Mouse (Mus musculus) stomach, embryonic 14.5 days (tissue): ENCODE measurements at regions not wholly inside any gene's neighbourhood (a gene's known extent, or its start where the extent isn't known, plus 50 kb on each side); places are given as distances from the start of the nearest gene placed in this dataset.

Source experiments
- ATAC-seq: fragments of 200-750 bp; cut with Nextera tagmentation; 2 replicates; pipeline ENCODE4 v1.8.0; 2017; ENCODE audit warnings: low read depth, moderate TSS enrichment; ENCODE audit not compliant: insufficient number of reproducible peaks, insufficient read depth, low FRiP score
- H3K27ac ChIP-seq: fragments of 300-500 bp; sonication (generic); 2 replicates; pipeline ENCODE4 v1.5.1; 2014; ENCODE audit warnings: mild to moderate bottlenecking, low read length, moderate library complexity, mixed read lengths
- H3K27me3 ChIP-seq: fragments of 300-500 bp; sonication (generic); 2 replicates; pipeline ENCODE4 v1.6.1; 2014; ENCODE audit warnings: low read length, control low read depth, mixed read lengths; ENCODE audit not compliant: control insufficient read depth, insufficient read depth
- H3K36me3 ChIP-seq: fragments of 300-500 bp; sonication (generic); 2 replicates; pipeline ENCODE4 v1.6.1; 2014; ENCODE audit warnings: mild to moderate bottlenecking, control low read depth, low read length, moderate library complexity, mixed read lengths; ENCODE audit not compliant: control insufficient read depth, insufficient read depth
- H3K4me1 ChIP-seq: fragments of 300-500 bp; sonication (generic); 2 replicates; pipeline ENCODE4 v1.6.1; 2014; ENCODE audit warnings: low read length, control low read depth, mixed read lengths; ENCODE audit not compliant: control insufficient read depth, insufficient read depth
- H3K4me2 ChIP-seq: fragments of 300-500 bp; sonication (generic); replicated peaks from 2 replicates; pipeline ENCODE4 v1.6.1; 2014; ENCODE audit warnings: low read depth, low read length, control low read depth
- H3K4me3 ChIP-seq: fragments of 300-500 bp; sonication (generic); 2 replicates; pipeline ENCODE4 v1.5.1; 2014; ENCODE audit warnings: low read depth, low read length, control low read depth
- H3K9ac ChIP-seq: fragments of 300-500 bp; sonication (generic); replicated peaks from 2 replicates; pipeline ENCODE4 v1.6.1; 2014; ENCODE audit warnings: low read depth, mild to moderate bottlenecking, control low read depth, low read length, moderate library complexity, mixed read lengths
- H3K9me3 ChIP-seq: fragments of 300-500 bp; sonication (generic); 2 replicates; pipeline ENCODE4 v1.6.1; 2016; ENCODE audit warnings: low read depth, low read length, control low read depth; ENCODE audit not compliant: control insufficient read depth
- WGBS: fragments of 180-500 bp; shearing (Covaris S2); extraction: QIAGEN DNeasy Blood & Tissue Kit; methylation state at CpG from one replicate; pipeline ENCODE4 v1.1.7; 2014; 5-methylcytosine and 5-hydroxymethylcytosine counted together

- H3K4me1 ChIP-seq, result peaks cover 6% of the 10 kb centered on the region; the same call in 1 of the 2 replicates
- 67% methylated on average over 5 of the region's 5 CpGs for WGBS
- H3K9me3 ChIP-seq, result no peaks in the 10 kb centered on the region
- no peak overlapping the region for H3K27ac ChIP-seq
- H3K27me3 ChIP-seq, result no peaks in the 10 kb centered on the region
- no peak overlapping the region for H3K4me2 ChIP-seq
- no peaks in the 10 kb centered on the region for H3K36me3 ChIP-seq
- H3K9ac ChIP-seq, result no peak overlapping the region
- no peak overlapping the region for H3K4me3 ChIP-seq
- ATAC-seq, result no peak
These were observed 52.8 kb upstream of the Tmem178 start for GRCm38 (mm10) chr17:80891656-80892055.

DNA sequence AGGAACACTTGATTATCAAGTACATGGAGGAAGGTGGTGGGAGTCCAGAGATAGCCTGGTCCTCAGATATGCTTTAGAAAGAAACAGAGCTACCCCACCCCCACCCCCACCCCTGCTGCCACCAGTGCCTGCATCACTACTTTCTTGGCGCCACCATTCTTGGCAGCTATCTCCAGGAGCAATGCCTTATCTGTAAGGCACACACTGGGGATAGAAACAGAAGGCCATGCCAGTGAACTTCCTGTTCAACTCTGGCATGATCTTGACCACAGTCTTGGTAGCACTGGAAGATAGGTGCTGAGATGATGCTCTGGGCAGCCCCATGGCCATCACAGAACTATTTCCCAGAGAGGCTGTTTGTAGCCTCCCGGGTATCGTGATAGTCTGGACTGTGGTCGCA, 55.3 kb upstream of the Tmem178 start:
- Histone ChIP-seq H3K4me1 (peaks cover 11% of the 10 kb centered on the region), H3K9ac (no peak overlapping the region), H3K27me3 (no peaks in the 10 kb centered on the region), H3K36me3 (no peaks in the 10 kb centered on the region), H3K27ac (no peak overlapping the region), H3K4me3 (no peak overlapping the region), H3K9me3 (no peaks in the 10 kb centered on the region), H3K4me2 (no peak overlapping the region)
- no peak for ATAC-seq
- 95% methylated on average over 4 of the region's 4 CpGs for WGBS

- no peak overlapping the region for H3K4me3 ChIP-seq
- no peak overlapping the region for H3K4me2 ChIP-seq
- H3K36me3 ChIP-seq, result no peaks in the 10 kb centered on the region
- 19% methylated on average over 8 of the region's 8 CpGs for WGBS
- H3K4me1 ChIP-seq, result peaks cover 11% of the 10 kb centered on the region
- no peak for ATAC-seq
- no peak overlapping the region for H3K9ac ChIP-seq
- H3K27me3 ChIP-seq, result no peaks in the 10 kb centered on the region
- no peak overlapping the region for H3K27ac ChIP-seq
- H3K9me3 ChIP-seq, result no peaks in the 10 kb centered on the region
These were observed 56.7 kb upstream of the Tmem178 start for GRCm38 (mm10) chr17:80887749-80888119.

DNA sequence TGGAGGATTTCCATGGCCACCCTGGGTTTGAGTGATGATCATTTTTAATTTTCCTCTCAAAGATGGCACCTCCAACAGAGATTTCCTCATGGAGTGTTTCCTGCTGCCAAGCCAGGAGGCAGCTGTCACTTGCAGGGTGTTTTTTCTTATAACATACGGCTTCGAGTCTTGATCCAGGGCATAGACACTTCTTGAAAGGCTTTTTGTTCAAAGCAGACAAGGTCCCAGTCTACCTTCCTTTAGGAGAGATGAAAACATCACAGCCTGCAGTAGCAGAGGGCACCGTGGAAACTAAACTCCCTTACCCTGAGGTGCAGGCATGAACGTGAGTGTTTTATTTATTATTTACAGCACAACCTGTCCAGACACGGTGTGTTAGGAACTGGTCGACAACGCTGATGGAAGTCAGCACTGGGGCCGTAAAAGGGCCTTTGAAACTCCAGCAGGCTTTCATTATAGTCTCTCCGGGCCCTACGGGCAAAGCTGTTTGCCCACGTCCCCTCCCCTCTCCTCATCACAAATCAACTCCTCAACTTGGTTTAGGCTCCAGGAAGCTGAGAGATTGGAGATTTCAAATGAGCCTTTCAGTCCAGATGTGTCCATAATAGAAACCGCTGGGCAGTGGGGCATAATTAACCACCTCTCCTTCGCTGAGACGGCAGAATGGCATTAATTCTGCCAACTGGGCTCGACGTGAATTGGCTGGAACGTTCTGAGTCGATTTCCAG, 57.2 kb upstream of the Tmem178 start:
- H3K4me2 ChIP-seq, result no peak overlapping the region
- no peaks in the 10 kb centered on the region for H3K36me3 ChIP-seq
- H3K27ac ChIP-seq, result no peak overlapping the region
- 34% methylated on average over 18 of the region's 18 CpGs for WGBS
- no peaks in the 10 kb centered on the region for H3K27me3 ChIP-seq
- H3K4me1 ChIP-seq, result peaks cover 11% of the 10 kb centered on the region
- no peak overlapping the region for H3K4me3 ChIP-seq
- H3K9ac ChIP-seq, result no peak overlapping the region
- no peaks in the 10 kb centered on the region for H3K9me3 ChIP-seq
- no peak for ATAC-seq

DNA sequence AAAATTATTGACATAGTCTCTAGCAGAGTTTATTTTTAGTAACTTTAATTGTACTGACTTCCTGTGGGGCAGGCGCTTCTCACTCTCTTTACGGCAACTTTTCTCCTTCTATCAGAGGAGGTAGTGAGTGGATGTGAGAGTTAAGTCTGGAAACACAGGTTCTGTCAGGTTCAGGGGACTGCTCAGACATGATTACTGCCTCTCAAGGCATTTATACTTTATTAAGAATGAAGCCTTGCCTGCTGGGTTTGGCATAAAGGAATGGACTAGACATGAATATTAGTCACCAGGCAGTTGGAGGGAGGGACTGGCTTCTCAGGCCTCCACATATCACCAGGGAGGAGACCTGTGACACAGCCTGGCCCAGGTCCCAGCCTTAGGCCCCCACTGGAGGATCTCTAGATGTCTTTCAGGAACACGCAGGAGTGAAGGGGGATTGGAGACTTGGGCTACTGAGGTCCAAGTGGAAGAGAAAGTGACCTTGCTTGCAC, 58.2 kb upstream of the Tmem178 start:
- Histone ChIP-seq H3K27ac (peak overlapping the region; percentile 44; the same call in 1 of the 2 replicates), H3K4me1 (peaks cover 11% of the 10 kb centered on the region), H3K9ac (no peak overlapping the region), H3K9me3 (no peaks in the 10 kb centered on the region), H3K36me3 (no peaks in the 10 kb centered on the region), H3K4me2 (no peak overlapping the region), H3K4me3 (no peak overlapping the region), H3K27me3 (no peaks in the 10 kb centered on the region)
- 59% methylated on average over 3 of the region's 3 CpGs for WGBS
- no peak for ATAC-seq

GRCm38 (mm10) chr17:80885706-80886105, 58.7 kb upstream of the Tmem178 start:
- peak overlapping the region; percentile 15; the same call in 1 of the 2 replicates for H3K27ac ChIP-seq
- H3K4me3 ChIP-seq, result no peak overlapping the region
- no peak overlapping the region for H3K9ac ChIP-seq
- no peak for ATAC-seq
- 82% methylated on average over 9 of the region's 9 CpGs for WGBS
- H3K27me3 ChIP-seq, result no peaks in the 10 kb centered on the region
- H3K4me2 ChIP-seq, result no peak overlapping the region
- peaks cover 11% of the 10 kb centered on the region for H3K4me1 ChIP-seq
- H3K9me3 ChIP-seq, result no peaks in the 10 kb centered on the region
- no peaks in the 10 kb centered on the region for H3K36me3 ChIP-seq

GRCm38 (mm10) chr17:80884886-80885285, 59.5 kb upstream of the Tmem178 start:
- no peaks in the 10 kb centered on the region for H3K27me3 ChIP-seq
- H3K27ac ChIP-seq, result no peak overlapping the region
- H3K4me2 ChIP-seq, result no peak overlapping the region
- no peak overlapping the region for H3K4me3 ChIP-seq
- H3K36me3 ChIP-seq, result no peaks in the 10 kb centered on the region
- H3K4me1 ChIP-seq, result peaks cover 11% of the 10 kb centered on the region
- no peak overlapping the region for H3K9ac ChIP-seq
- no peaks in the 10 kb centered on the region for H3K9me3 ChIP-seq
- no peak for ATAC-seq
- WGBS, result 77% methylated on average over 2 of the region's 2 CpGs

GRCm38 (mm10) chr17:80882476-80882875, 62.0 kb upstream of the Tmem178 start:
- H3K4me2 ChIP-seq, result no peak overlapping the region
- H3K4me3 ChIP-seq, result no peak overlapping the region
- peaks cover 7% of the 10 kb centered on the region for H3K4me1 ChIP-seq
- no peak overlapping the region for H3K27ac ChIP-seq
- no peaks in the 10 kb centered on the region for H3K9me3 ChIP-seq
- no peak for ATAC-seq
- WGBS, result 86% methylated on average over 3 of the region's 3 CpGs
- H3K9ac ChIP-seq, result no peak overlapping the region
- no peaks in the 10 kb centered on the region for H3K36me3 ChIP-seq
- H3K27me3 ChIP-seq, result no peaks in the 10 kb centered on the region

DNA sequence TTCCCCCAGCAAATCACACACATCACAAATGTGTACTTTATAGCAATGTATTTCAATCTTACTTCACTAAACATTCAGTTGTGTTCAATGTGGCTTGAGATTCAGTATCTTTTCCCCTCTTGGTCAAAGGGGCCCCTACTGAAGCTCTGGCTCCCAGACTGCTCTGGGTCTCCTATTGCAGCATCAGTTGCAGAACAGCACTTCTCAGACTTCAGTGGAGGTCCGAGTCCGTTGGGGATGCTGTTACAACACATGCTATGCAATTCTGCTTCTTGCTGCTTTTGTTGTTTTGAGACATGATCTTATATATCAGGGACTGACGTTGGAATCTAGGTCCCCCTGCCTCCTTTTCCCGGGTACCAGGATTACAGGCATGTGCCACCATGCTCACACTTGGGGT, 64.1 kb upstream of the Tmem178 start:
- ATAC-seq, result no peak
- H3K9ac ChIP-seq, result no peak overlapping the region
- H3K36me3 ChIP-seq, result no peaks in the 10 kb centered on the region
- H3K4me1 ChIP-seq, result no peaks in the 10 kb centered on the region
- H3K9me3 ChIP-seq, result no peaks in the 10 kb centered on the region
- WGBS, result 78% methylated on average over 4 of the region's 4 CpGs
- no peak overlapping the region for H3K4me3 ChIP-seq
- H3K4me2 ChIP-seq, result no peak overlapping the region
- no peak overlapping the region for H3K27ac ChIP-seq
- H3K27me3 ChIP-seq, result no peaks in the 10 kb centered on the region
